Mouse (Mus musculus) kidney, postnatal 10 days (tissue): ENCODE measurements around the gene Cacybp.
A peak's percentile ranks its signal among the peaks of the same experiment; 100 is the strongest.

Experiments
- DNase-seq: peaks from one replicate; pipeline ENCODE4 v3.0.0; 2021; ENCODE audit warnings: mixed read lengths

The Cacybp gene

DNA sequence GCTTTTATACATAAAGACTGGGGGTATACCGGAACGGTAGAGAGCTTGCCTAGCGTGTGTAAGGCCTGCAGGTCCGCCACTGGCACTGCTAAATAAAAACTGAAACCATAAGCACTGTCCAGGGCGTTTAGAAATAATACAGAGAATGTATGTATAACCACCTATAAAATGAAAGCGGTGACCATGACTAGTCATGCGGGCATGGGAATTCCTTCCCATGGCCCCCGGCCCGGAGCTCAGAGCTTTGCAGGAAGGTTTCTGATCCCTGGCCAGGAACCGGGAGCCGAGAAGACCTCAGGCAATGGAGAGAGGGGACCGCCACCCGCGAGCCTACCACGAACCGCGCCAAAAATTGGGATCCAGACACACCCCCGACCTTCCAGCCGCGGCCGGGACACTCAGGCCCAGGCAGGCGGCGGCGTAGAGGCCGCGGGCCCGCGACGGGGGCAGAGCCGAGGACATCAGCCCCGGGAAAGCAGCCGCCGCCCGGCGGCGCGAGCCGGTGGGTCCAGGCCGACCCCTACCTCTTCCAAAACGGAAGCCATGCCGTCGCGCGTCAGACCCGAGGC lies 468 bp downstream of the Cacybp start:
- DNase-seq: peak; percentile 70

GRCm38 (mm10) chr1:160211597-160212122 lies 1.0 kb downstream of the Cacybp start:
- no peak for DNase-seq

- DNase-seq: peak; percentile 22
Observed at GRCm38 (mm10) chr1:160210566-160210965, 2.1 kb downstream of the Cacybp start.

DNA sequence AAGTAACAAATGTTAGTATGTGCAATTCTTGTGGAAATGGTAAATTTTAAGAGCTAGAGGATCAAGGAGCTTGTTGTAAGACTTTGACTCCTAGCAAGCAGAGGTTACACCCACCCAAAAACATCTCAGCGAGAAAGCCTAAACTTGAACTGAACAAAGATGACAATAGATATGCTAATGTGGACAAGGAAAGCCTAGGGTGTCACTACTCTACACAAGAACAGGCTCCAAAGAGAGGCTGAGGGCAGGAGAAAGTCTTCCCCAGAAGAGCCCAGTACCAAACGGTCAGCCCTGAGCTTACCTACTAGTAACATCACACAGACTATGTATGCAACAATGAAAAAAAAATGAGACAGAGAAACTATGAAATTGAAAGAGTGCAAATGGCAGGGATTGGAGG lies 2.8 kb downstream of the Cacybp start:
- DNase-seq: no peak

- no peak for DNase-seq
Observed at GRCm38 (mm10) chr1:160205486-160205885, 7.2 kb downstream of the Cacybp start.

DNA sequence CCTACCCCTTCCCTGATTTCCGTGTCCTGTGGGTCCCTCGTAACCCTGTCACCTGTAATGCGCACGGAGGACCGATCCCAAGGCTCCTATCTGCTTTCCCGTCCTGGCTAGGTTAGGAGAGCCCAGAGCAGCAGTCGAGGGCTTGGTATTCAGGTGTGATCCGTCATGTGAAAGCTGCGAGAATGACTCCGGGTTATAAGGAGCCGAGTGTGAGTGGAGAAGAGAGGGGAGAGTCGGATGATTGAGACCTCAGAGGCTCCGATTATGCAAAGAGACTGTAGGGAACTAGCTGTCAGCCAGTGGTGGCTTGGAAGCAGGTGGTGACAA lies 17.4 kb downstream of the Cacybp start:
- DNase-seq: no peak

GRCm38 (mm10) chr1:160194529-160195336 lies 17.9 kb downstream of the Cacybp start, which contains the start of gene Mrps14:
TSS of gene Mrps14 (plus strand) at chr1:160195215.
- peak; percentile 97 for DNase-seq

- DNase-seq: peak; percentile 63
Observed at GRCm38 (mm10) chr1:160184506-160184905, 28.2 kb downstream of the Cacybp start.

DNA sequence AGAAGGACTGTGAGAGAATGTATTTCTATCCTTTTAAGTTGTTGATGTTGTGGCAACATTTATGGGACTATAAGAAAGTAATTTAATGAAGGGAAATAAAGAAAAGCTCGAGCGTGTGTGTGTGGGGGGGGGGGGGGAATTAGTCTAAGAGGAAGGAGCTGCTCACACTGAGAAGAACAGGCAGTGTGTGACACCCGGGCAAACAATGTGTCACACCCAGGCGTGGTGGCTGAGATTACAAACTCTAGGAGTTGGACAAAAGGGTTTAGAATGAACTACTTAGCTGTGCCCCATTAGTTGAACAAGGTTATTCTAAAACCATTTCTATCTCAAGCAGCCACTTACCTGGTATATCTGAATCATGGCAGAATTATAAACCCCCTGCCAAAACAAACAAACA lies 31.5 kb downstream of the Cacybp start:
- no peak for DNase-seq

DNA sequence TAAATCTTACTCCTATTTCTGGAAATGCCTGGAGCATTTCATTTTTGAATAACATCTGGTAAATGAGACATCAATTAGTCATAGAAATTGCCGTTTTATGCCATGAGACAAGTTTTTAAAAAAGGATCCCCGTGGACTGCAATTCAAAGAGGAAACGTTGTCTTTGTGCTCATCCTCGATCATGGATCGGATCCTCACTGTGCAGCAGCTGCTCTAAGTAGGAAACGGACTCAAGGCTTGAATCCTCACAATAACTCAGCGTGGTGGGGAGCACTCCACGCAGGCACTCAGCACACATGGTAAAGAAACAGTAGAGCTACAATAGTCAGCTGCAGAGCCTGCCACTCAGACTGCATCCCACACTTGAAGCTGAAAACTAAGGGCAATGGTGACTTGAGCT lies 35.8 kb downstream of the Cacybp start:
- DNase-seq: no peak

DNA sequence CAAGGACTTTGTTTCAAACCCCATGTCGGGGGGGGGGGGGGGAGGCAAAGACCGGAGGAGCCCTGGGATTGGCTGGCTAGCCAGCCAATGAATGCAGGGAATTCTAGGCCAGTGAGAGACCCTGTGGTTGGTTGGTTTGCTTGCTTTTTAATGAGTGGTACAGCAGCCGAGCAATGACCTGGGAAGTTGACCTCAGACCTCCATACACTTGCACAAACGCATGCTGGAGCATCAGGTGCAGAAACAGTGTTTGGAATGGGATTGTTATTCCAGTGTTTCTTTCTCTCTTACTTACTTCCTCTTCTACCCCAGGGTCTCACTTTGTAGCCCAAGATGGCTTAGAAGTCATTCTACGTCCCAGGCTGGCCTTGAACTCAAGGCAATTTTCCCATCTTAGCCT lies 46.1 kb downstream of the Cacybp start:
- DNase-seq: no peak

DNA sequence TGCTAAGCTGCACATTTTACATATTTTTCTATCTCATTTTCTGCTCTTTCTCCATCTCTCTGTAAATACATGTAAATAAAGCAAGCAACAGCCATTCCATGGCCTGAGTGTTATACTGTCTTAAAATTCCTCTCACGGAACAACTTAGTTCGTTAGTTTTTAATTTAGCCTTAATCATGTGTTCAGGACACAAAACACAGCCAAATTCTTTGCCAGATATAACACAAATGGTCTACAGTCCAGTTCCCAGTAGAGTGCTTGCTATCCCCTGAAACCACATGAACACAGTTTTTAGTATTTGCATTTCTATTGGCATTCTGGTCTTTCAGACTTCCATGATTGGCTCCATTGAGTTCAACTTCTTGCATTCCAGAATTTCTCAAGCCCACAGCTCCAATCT lies 54.5 kb downstream of the Cacybp start:
- DNase-seq: no peak

DNA sequence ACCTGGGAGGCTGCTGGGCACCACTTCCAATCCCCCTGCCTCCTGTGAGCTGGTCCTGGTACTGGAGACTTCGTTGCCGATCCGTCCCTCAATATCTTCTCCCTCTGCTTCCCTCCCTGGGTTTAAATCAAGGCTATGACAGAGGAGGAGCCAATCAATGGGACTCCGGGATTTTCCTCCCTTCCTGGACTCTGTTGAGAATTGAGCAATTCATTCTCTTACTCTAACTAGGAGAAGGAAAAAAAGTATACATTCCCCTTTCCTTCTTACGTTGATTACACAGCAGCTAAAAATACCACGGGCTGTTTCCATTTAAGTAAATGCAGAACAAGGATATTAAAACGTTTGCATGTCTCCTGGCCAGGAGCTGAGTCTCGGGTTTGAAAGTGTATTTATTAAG lies 59.2 kb downstream of the Cacybp start, which contains the start of gene Tnn:
Gene Tnn (minus strand): TSS at position 101 of the 400 bp plus-strand sequence.
- DNase-seq: no peak
